ENCODE assay signal across 7 mouse cellular contexts in the genomic region with DNA sequence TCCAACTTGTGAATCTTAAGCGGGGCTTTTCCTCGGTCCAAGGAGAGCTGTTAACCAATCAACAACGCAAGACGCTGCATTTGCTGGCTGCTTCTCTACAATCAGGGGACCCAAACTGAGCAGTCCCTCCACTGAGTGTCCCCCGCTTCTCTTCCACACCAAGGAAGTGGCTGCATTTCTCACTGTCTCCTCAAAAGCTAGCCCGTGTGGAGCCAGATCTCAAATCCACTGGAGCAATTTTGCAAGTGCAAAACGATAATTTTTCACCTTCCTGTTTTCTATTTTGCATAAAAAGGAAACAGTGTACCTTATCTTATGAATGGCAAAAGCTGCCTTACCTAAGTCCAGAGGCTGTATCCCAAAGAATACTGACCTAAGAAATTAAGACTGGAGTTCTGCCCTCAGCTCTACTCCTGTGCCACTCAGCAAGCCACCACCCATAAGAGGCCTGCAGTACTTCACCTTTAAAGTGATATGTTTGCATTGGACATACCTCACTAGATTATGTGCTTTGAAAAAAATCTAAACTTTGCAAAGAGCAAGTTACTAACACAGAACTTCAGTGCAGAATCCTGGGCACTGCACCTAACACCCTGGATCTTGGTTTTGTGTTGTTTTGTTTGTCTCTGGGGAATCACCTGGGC. TPM values are rescaled to one million over a fixed set of nuclear protein-coding genes. Genes with fewer than 3 reads are reported as not detected.
DNase-seq lines count a peak whose midpoint lies in the region; ATAC-seq and TF ChIP-seq lines count a peak whose summit lies in the region.

No protein-coding gene starts in this region.

- peak overlapping the region; percentile 34; the same call in 1 of the 2 replicates for H3K27ac ChIP-seq in lung, embryonic 14.5 days (ENCODE audit: low read depth)
- H3K27ac ChIP-seq in forebrain, embryonic 16.5 days (ENCODE audit: low read length) = no peak overlapping the region
- no peak overlapping the region for H3K27ac ChIP-seq in limb, embryonic 12.5 days
- no peak overlapping the region for H3K27ac ChIP-seq in stomach, embryonic 14.5 days (ENCODE audit: low read length)

- peaks cover 14% of the 10 kb centered on the region for H3K4me1 ChIP-seq in lung, embryonic 14.5 days (ENCODE audit: insufficient read depth)
- H3K4me1 ChIP-seq in lung, adult 2 months (ENCODE audit: control insufficient read depth, insufficient read depth, low read length) = peaks cover 3% of the 10 kb centered on the region; the same call in 1 of the 2 replicates
- H3K4me1 ChIP-seq in forebrain, embryonic 16.5 days (replicated peaks; ENCODE audit: control insufficient read depth, insufficient read depth, low read length) = peaks cover 23% of the 10 kb centered on the region
- H3K4me1 ChIP-seq in limb, embryonic 12.5 days (replicated peaks) = peaks cover 16% of the 10 kb centered on the region
- 0 out of 2 replicates have a peak, but pooled peaks cover 10% of the 10 kb centered on the region for H3K4me1 ChIP-seq in stomach, embryonic 14.5 days (ENCODE audit: control insufficient read depth, insufficient read depth, low read length)

- peak overlapping the region; percentile 50 for H3K9ac ChIP-seq in lung, embryonic 14.5 days
- peak overlapping the region; percentile 37 for H3K9ac ChIP-seq in forebrain, embryonic 16.5 days (replicated peaks; ENCODE audit: low read depth, low read length)
- peak overlapping the region; percentile 40; the same call in 1 of the 2 replicates for H3K9ac ChIP-seq in limb, embryonic 12.5 days (replicated peaks)
- H3K9ac ChIP-seq in stomach, embryonic 14.5 days (replicated peaks; ENCODE audit: low read depth, low read length) = no peak overlapping the region

- H3K4me2 ChIP-seq in lung, embryonic 14.5 days = peak overlapping the region; percentile 63
- peak overlapping the region; percentile 51 for H3K4me2 ChIP-seq in forebrain, embryonic 16.5 days (ENCODE audit: low read length)
- peak overlapping the region; percentile 59 for H3K4me2 ChIP-seq in limb, embryonic 12.5 days
- peak overlapping the region; percentile 47 for H3K4me2 ChIP-seq in stomach, embryonic 14.5 days (replicated peaks; ENCODE audit: low read depth, low read length)

- WGBS in lung, embryonic 14.5 days = 10% methylated on average over 7 of the region's 7 CpGs
- 10% methylated on average over 7 of the region's 7 CpGs for WGBS in lung, adult 2 months
- 6% methylated on average over 7 of the region's 7 CpGs for WGBS in forebrain, embryonic 16.5 days
- WGBS in limb, embryonic 12.5 days = 15% methylated on average over 7 of the region's 7 CpGs
- WGBS in stomach, embryonic 14.5 days = 15% methylated on average over 7 of the region's 7 CpGs

- H3K4me3 ChIP-seq in lung, embryonic 14.5 days (ENCODE audit: low read depth, low read length) = peak overlapping the region; percentile 22
- H3K4me3 ChIP-seq in lung, adult 2 months (replicated peaks; ENCODE audit: extremely low read depth, low read depth, low read length) = no peak overlapping the region
- peak overlapping the region; percentile 27 for H3K4me3 ChIP-seq in forebrain, embryonic 16.5 days (replicated peaks; ENCODE audit: low read length)
- peak overlapping the region; percentile 30 for H3K4me3 ChIP-seq in limb, embryonic 12.5 days (replicated peaks)
- peak overlapping the region; percentile 13; the same call in 1 of the 2 replicates for H3K4me3 ChIP-seq in stomach, embryonic 14.5 days (ENCODE audit: low read depth, low read length)

- no peaks in the 10 kb centered on the region for H3K27me3 ChIP-seq in lung, embryonic 14.5 days (ENCODE audit: insufficient read depth, low read length)
- no peaks in the 10 kb centered on the region for H3K27me3 ChIP-seq in forebrain, embryonic 16.5 days (replicated peaks; ENCODE audit: control insufficient read depth, insufficient read depth, low read length)
- H3K27me3 ChIP-seq in limb, embryonic 12.5 days = no peaks in the 10 kb centered on the region
- no peaks in the 10 kb centered on the region for H3K27me3 ChIP-seq in stomach, embryonic 14.5 days (ENCODE audit: control insufficient read depth, insufficient read depth, low read length)

- H3K9me3 ChIP-seq in lung, embryonic 14.5 days (ENCODE audit: low read depth, low read length) = no peaks in the 10 kb centered on the region
- H3K9me3 ChIP-seq in forebrain, embryonic 16.5 days (ENCODE audit: control insufficient read depth, low read length) = no peaks in the 10 kb centered on the region
- no peaks in the 10 kb centered on the region for H3K9me3 ChIP-seq in limb, embryonic 12.5 days
- no peaks in the 10 kb centered on the region for H3K9me3 ChIP-seq in stomach, embryonic 14.5 days (ENCODE audit: control insufficient read depth, low read depth, low read length)

- no peak for TF ChIP-seq POLR2A in lung, adult 2 months (IDR thresholded peaks at IDR 0.05; ENCODE audit: borderline replicate concordance, extremely low read depth, low read depth, low read length)

- peak; percentile 76; the same call in 1 of the 2 replicates for ATAC-seq in lung, embryonic 14.5 days (ENCODE audit: insufficient read depth)
- peak; percentile 64 for ATAC-seq in forebrain, embryonic 16.5 days
- ATAC-seq in limb, embryonic 12.5 days (ENCODE audit: insufficient number of reproducible peaks, insufficient read depth, low FRiP score, low TSS enrichment, low read depth) = no peak
- no peak for ATAC-seq in stomach, embryonic 14.5 days (ENCODE audit: insufficient number of reproducible peaks, insufficient read depth, low FRiP score, low read depth)

- DNase-seq in lung, embryonic 14.5 days = peak; percentile 27
- no peak for DNase-seq in lung, adult 2 months
- DNase-seq in urinary bladder, adult 2 months (ENCODE audit: low spot score) = no peak
- no peak for DNase-seq in cerebellum, adult 9-10 months

- no peaks in the 10 kb centered on the region for H3K36me3 ChIP-seq in lung, embryonic 14.5 days (ENCODE audit: insufficient read depth)
- H3K36me3 ChIP-seq in forebrain, embryonic 16.5 days (ENCODE audit: control insufficient read depth, insufficient read depth) = no peaks in the 10 kb centered on the region
- no peaks in the 10 kb centered on the region for H3K36me3 ChIP-seq in limb, embryonic 12.5 days
- H3K36me3 ChIP-seq in stomach, embryonic 14.5 days (ENCODE audit: control insufficient read depth, insufficient read depth, low read length) = no peaks in the 10 kb centered on the region

- no peak for TF ChIP-seq CTCF in lung, embryonic 14.5 days (IDR thresholded peaks at IDR 0.05; ENCODE audit: low read depth)
- TF ChIP-seq CTCF in lung, adult 2 months (IDR thresholded peaks at IDR 0.05; ENCODE audit: insufficient read depth, low read length) = no peak

RNA-seq across cellular contexts. Expression of a gene that starts 52.7 kb away (rescaled TPM):
- 301 and 316 TPM in 2 replicates for polyA plus RNA-seq in lung, embryonic 14.5 days (2014; fragmentation: Nextera tagmentation; extraction: Ambion mirVana)
- 10.8 and 20.7 TPM in 2 replicates for polyA plus RNA-seq in lung, adult 2 months (2012; rRNA removed)
- polyA plus RNA-seq in forebrain, embryonic 16.5 days (2015; fragmentation: Nextera tagmentation; extraction: Ambion mirVana) = 199 and 215 TPM in 2 replicates
- polyA plus RNA-seq in limb, embryonic 12.5 days (2016; fragmentation: Nextera tagmentation; extraction: Ambion mirVana) = 314 and 324 TPM in 2 replicates
- polyA plus RNA-seq in stomach, embryonic 14.5 days (2014; fragmentation: Nextera tagmentation; extraction: Ambion mirVana) = 272 and 277 TPM in 2 replicates
- polyA plus RNA-seq in urinary bladder, adult 2 months (2012; rRNA removed) = 118 and 150 TPM in 2 replicates

Comparison
In these comparisons a context has a peak if more than half of its experiments do, and no peak if none do; other contexts are left out.
1. ATAC-seq: peak in lung, embryonic 14.5 days (single experiment) and forebrain, embryonic 16.5 days (single experiment); none in limb, embryonic 12.5 days (single experiment) and stomach, embryonic 14.5 days (single experiment).
2. Peak in every context shown above with its lines, with median percentiles within 50 percentile points of each other: H3K4me2 ChIP-seq.